Mouse (Mus musculus) adrenal gland, adult 8-10 months (tissue): ENCODE data around the gene Ift57. TPM values are rescaled to one million over a fixed set of nuclear protein-coding genes. Genes with fewer than 3 reads are reported as not detected.

Experiments
- DNase-seq: peaks from one replicate; pipeline ENCODE4 v3.0.0; 2022
- total RNA-seq, 4 experiments: library from RNA; stranded (reverse); gene quantifications; 2 replicates each; pipeline ENCODE4 v1.2.4; 2022

Gene Ift57
- total RNA-seq, 4 experiments from 2014 or later, result 35.4 to 46.7 (median 41.2) TPM

DNA sequence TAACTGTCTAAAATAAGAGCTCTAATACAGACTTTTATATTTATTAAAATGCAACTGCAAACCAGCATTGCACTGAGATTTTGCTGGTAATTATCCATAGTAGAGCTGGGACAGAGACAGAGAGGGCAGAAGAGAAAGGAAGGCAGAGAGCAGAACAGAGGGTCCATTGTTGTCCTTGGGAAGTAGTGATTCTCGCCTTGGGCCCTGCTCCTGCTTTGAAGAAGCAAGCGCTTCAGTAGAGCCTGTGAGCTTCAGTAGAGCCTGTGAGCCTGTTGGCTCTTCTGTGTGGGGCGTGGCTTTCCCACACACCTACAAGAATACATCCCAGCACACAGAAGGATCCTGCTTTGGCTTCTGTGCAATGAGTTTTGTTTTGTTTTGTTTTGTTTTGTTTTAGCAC is 54.3 kb downstream of the Ift57 start:
- DNase-seq, result no peak

- no peak for DNase-seq
Measured at GRCm38 (mm10) chr16:49760517-49761203, 61.6 kb downstream of the Ift57 start.

DNA sequence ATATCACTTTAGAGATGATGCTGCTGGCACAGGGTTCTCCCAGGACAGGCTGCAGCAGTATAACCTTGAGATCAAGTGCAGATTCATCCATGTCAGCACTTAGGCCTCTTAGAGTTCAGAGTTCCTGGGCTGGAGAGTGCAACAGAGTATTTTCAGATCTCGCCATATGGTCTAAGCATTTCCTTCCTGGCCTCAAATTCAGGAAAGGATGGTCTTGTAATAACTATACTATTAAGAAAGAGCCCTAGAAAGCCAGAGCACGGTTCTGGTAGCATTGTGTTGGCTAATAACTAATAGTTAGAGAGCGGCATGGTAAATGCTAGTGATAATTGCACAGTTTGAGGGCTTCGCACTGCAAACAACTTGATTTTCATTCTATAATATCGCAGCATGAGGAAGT is 62.9 kb downstream of the Ift57 start:
- no peak for DNase-seq

GRCm38 (mm10) chr16:49766326-49766725 is 67.3 kb downstream of the Ift57 start:
- no peak for DNase-seq

DNA sequence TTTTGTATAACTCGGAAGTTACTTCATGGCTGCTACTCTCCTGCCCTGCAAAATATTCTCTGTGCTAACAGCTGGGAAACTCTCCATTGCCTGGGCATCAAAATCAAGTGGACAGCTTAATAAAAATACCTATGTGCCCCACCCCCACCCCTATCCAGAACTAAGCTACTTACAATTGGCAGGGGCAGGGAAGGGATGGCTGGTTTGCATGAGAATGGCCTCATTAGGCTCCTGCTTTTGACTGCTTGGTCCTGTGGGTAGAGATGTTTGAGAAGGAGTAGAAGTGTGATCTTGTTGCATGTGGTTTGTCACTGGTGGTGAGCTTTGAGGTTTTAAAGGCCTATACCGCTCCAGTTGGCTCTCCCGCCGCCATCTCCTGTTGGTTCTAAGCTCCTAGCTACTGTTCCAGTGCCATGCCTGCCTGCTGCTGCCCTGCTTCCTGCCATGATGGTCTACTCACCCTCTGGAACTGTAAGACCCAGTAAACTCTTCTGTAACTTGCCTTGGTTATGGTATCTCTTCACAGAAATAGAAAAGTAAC is 69.5 kb downstream of the Ift57 start:
- no peak for DNase-seq

DNA sequence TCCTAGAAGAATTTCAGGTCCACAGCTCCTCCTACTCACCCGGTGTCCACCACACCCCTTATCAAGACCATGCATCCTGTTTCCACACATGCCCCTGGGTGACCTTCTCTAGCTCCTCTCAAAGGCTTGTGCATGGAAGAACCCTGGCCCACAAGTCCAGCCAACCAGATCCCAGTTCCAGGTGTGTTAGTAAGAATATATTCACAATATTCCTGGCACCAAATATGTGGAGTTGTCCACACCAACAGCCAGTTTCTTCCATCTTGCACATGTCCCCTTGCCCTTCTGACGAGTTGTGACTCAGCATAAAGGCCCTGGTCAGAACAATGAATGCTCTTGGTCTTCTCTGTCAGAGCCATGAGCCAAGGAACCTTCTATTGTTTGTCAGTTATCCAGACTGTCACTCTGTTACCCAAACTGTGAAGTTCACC is 70.8 kb downstream of the Ift57 start:
- no peak for DNase-seq

DNA sequence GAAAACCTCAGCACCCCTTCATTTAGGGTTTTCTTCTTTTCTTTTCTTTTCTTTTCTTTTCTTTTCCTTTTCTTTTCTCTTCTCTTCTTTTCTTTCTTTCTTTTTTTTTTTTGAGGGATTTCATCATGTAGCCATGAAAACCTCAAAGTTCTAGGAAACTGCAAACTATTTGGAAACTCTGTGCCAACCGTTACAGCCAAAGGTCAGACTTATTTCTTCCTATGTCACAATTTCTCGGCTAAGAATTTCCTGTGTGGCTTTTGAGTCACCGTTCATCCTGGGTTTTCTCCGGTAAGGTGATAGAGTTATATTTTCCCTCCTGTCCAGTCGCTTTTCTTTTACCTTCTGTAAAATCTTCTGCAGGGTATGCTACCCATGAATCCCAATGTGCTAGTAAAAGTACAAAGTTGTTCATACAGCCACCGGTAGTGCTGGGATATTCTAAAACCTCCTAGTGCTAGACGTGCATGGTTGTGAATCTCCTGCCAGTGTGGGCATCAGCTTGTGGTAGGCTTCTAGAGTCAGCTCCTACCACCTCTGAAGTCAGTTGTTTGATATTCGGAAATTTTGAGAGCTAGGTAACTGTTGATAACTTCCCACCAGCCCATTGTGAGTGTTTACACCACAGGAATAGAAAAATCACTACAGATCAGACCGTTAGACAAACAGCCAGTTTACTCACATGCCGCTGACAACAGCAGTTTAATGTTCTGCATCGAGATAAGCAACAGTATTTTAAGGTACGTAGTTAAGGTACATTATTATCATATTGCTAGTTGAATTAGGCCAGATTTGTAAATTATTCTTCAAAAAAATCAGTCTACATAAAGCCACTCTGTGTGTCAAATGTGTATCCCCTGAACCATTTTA is 71.5 kb downstream of the Ift57 start:
- no peak for DNase-seq

- no peak for DNase-seq
Measured at GRCm38 (mm10) chr16:49771609-49772396, 72.8 kb downstream of the Ift57 start.

GRCm38 (mm10) chr16:49772576-49772975 is 73.5 kb downstream of the Ift57 start:
- no peak for DNase-seq

DNA sequence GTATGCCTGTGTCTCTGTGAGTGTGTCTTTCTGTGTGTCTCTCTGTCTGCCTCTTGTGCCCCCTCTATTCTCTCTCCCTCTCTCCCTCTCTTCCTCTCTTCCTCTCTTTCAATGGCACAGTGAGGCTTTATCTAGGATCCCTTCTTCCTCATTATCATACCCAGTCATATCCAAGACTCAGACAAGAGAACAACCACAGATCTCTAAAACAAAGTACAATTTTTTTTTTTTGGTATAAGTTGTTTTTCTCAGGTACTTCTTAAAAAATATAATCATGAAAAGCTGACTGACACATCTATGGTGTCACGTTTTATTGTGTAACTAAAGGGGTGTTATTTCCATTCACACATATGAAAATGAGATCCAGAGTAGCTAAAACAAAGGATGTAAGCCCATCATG is 74.0 kb downstream of the Ift57 start:
- DNase-seq, result no peak

DNA sequence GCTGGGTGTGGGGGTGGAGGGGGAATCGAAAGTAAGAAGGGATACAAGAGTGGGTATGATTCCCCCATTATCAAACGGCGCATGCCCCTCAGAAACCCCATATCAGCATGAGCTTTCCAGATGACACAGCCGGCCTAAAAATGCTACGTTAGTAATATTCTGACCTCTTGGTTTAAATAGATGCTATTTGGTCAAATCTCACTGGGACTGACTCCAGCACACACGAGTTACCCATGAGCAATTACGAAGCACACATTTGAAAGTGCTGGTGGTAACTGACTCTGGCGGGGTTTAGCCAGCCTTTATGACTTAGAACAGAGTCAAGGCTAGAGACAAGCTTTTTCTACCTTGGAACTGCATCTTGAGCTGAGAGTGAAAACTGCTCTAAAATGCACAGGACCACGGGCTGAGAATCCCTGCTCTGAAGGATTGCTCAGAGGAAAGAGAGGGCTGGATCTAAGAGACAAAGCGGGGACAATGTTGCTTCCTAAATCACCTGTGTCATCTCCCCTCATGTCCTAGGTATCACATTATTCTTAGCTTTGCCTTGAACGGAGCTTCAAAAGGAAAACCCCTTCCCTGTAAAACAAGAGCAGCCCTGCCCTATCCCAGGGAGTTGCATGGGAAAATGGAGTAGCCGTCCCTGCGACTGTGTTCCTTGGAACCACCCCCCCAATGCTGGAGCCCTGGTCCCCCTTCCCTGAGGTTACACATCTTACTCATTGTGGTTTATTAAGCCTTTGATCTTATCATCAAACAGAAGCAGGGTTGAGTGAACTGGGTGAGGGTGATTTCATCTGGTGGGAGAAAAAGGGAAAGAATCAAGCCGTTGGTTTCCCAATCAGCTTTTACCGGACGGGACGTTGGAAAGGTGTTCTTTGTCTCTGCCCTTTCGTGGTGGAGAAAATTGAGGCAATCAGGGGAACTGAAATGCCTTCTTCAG is 75.3 kb downstream of the Ift57 start:
- no peak for DNase-seq

DNA sequence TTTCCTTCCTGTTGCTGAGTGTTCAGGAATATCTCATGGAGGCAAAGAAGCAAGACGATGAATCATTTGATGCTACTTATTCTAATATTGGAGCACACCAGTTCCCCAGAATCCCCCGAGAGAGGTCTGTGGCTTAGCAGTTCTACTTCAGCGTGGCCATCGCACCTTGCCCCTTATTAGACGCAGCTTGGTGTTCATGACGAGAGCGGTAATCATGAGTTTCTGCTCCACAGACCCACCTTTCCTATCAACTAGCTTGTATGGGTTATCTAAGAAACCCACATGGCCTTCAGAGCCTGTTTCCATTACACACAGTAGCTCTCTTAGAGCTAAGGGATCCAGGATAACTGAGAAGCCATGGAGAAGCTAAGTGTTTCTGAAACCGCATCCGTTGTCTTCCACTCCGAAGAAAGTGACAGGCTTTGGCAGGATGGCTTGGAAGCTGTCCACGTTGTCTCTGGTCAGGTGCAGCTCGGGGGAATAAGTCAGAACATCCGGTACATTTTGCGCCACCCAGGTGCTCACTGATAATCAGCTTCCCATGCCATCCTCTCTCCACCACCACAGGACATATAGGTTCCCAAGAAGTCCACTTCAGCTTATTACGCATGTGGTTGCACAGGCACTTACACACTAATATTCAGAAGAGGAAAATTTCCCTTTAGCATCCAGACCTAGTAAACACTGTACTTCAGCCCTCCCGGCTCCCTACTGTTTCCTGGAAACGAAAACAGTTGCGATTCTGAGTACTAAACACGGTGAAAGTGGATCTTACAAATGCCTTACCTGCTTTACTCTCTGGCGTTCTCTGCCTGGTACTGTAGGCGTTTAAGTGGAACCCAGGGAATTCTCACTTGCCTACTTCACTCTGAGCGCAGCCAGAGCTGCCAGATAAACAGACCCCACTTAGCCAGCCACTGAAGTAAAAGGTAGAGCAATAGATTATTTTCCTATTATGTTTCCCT is 76.3 kb downstream of the Ift57 start:
- no peak for DNase-seq

DNA sequence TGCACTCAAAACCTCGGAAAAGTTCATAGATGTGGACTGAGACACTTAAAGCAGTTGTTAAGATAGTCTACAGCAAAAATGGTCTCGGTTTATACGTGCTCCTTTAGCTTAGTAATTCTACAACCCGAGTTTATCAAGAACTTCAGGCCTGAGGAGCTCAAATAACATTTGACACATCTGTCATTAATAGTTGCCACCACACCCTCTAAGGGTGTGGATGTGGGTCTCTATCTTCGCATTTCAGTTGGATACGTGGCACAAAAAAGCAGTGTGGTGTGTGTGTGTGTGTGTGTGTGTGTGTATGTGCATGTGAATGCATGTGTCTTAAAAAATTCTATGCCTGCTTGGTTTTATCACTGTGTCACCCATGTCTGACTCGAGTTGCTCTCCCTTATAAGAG is 77.9 kb downstream of the Ift57 start:
- no peak for DNase-seq

- DNase-seq, result no peak
Measured at GRCm38 (mm10) chr16:49781556-49782156, 82.6 kb downstream of the Ift57 start.

- DNase-seq, result no peak
Measured at GRCm38 (mm10) chr16:49783369-49783768, 84.3 kb downstream of the Ift57 start.

DNA sequence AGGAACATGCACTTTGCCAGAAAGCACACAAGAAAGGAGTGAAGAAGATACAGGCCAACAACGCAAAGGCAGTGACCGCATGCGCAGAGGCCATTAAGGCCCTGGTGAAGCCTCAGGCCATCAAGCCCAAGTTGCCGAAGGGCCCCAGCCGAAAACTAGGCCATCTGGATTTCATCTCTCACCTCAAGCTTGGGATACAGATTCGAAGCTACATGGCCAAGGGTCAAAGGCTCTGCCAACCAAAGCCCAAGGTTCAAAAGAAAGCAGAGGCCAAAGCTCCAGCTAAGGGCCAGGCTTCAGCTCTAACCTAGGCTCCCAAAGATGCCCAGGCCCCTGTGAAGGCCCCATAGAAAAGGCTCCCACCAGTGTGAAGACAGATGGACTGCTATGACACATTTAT is 87.1 kb downstream of the Ift57 start:
- DNase-seq, result no peak

DNA sequence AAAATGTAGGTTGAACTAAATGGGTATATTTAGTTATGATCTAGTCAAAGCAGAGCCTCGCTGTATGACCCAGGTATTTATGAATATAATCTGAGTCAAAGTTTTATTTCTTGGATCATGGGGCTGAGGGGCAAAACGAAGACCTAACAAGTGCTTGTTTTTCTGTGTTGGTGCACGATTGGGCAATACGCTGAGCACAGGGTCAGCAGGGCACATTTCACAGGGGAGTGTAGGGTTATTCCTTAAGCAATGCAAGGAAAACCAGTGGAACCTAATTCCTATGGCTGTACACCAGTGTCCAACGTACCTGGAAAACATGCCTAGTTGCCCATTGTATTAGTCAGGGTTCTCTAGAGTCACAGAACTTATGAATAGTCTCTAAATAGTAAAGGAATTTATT is 88.7 kb downstream of the Ift57 start:
- no peak for DNase-seq

DNA sequence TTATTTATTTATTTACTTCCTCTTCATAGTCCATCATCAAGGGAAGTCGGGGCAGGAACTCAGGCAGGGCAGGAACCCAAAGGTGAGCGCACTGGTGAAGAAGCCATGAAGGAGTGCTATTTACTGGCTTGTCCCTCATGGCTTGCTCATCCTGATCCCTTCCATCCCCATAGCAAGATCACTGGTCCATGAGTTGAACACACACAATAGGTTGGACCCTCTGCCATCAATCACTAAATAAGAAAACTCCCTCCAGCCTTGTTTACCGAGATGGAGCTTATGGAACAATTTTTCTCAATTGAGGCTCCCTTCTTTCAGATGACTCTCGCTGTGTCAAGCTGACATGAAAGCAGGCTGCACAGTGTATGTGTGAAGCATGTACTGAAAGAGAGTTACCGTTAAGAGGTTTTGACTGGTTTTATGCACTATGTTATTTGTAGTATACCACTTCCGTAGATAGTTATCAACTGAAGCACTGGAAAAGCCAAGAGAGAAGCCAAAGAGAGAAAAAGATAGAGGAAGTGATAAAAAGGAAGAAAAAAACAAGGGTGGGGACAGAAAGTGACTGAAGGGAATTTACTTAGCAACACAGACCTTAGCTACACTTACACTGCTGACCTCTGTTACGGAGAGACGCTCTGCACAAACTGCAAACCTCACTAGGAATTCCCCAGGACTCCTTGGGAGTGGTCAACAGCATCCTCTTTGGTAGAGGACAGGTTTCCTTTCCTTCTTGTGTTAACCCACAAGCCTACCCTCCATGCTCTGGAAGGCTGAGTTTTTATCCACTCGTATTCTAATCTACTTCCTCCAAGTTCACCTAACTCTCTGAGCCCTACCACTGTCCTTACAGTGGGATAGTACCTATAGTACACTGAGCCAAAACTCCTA is 91.8 kb downstream of the Ift57 start:
- DNase-seq, result no peak

GRCm38 (mm10) chr16:49792446-49792878 is 93.4 kb downstream of the Ift57 start:
- DNase-seq, result no peak
